Mouse (Mus musculus): ENCODE data around the gene Prpf6. TPM values are rescaled to one million over a fixed set of nuclear protein-coding genes. Genes with fewer than 3 reads are reported as not detected.
A peak's percentile ranks its signal among the peaks of the same experiment; 100 is the strongest.

The Prpf6 gene
- polyA plus RNA-seq, 1 experiment = 41.4 TPM

DNA sequence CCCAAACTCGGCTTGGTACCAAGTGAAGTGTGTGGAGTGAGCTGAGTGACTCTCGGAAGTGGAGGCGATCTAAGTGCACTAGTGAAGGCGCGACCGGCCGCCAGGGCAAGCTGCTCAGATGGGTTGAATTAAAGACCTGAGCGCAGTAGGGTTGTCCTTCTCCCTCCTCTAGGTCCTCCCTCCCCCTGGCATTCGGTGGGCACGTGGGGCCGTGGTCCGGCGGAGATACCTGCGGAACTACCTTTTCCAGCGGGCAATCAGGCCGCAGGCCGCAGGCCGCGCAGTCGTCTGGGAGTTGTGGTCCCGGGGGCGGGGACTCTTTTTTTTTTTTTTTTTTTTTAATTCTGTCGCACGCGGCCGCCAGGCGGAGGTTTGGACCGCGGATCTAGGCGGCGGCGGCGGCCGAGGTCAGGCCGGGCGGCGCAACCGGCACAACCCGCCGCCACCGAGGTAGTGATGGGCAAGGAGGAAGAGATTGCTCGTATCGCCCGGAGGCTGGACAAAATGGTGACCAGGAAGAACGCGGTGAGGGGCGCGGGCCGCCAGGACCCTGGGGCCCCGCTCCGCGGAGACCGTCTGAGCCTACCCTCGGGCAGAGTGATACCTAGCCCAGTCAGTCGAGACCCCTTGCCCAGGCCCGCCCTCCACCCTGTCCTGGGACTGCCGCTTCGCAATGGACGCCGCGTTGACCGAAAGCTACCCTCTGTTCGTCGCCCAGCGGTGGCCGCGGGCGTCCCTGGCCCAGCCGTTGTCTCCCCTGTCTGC is 88.5 kb downstream of the Prpf6 start, which contains the start of gene Tcea2:
Gene Tcea2 (plus strand): TSS at position 360 of the 765 bp plus-strand sequence.
- Histone ChIP-seq H3K4me3 (ENCODE audit: insufficient read depth, poor library complexity, severe bottlenecking) (peak within 1 kb of the TSS; percentile 31), H3ac (ENCODE audit: control insufficient read depth, insufficient read length, low read depth) (peak within 1 kb of the TSS; percentile 93), H3K27me3 (ENCODE audit: control insufficient read depth, insufficient read depth, insufficient read length) (no peaks in the 10 kb centered on the region), H3K79me3 (ENCODE audit: low read depth) (no peaks in the 10 kb centered on the region), H3K36me3 (ENCODE audit: control insufficient read depth, insufficient read depth) (no peaks in the 10 kb centered on the region), H3K79me2 (ENCODE audit: control insufficient read depth, insufficient read depth) (no peaks in the 10 kb centered on the region)
- TF ChIP-seq FOSL1 (IDR thresholded peaks at IDR 0.05; ENCODE audit: insufficient read depth, low read length, poor library complexity, severe bottlenecking) (no peak), CTCF (IDR thresholded peaks at IDR 0.05; ENCODE audit: control insufficient read depth, insufficient read depth, insufficient read length) (no peak), MYOD1 (IDR thresholded peaks at IDR 0.05; ENCODE audit: control insufficient read depth, insufficient read length, low read depth) (no peak), CEBPB (IDR thresholded peaks at IDR 0.05; ENCODE audit: low read depth) (no peak), USF1 (IDR thresholded peaks at IDR 0.05; ENCODE audit: low read depth) (peak; percentile 24), MAX (IDR thresholded peaks at IDR 0.05) (peak; percentile 51)

DNA sequence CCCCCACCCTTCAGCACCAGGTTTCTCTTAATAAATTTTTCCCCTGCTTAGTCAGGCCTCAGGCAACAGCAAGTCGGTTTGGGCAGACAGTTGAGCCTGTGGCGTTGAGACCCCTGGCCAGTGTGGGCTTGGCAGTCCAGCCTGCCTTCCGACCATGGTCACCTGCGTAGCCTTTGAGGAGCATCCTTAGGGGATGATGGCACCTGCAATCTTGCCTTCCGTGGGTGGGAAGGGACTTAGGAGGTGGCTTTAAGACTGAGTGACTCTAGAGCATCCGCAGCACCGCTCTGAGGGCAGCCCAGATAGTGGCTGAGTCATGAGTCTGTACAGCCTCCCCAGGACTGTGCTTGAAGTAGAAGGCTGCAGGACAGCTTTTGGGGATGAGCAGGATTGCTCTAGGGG is 89.0 kb downstream of the Prpf6 start:
- Histone ChIP-seq H3K27me3 (ENCODE audit: control insufficient read depth, insufficient read depth, insufficient read length) (no peaks in the 10 kb centered on the region), H3K79me3 (ENCODE audit: low read depth) (no peaks in the 10 kb centered on the region), H3K79me2 (ENCODE audit: control insufficient read depth, insufficient read depth) (no peaks in the 10 kb centered on the region), H3K4me3 (ENCODE audit: insufficient read depth, poor library complexity, severe bottlenecking) (peak overlapping the region; percentile 31), H3ac (ENCODE audit: control insufficient read depth, insufficient read length, low read depth) (peak overlapping the region; percentile 93), H3K36me3 (ENCODE audit: control insufficient read depth, insufficient read depth) (no peaks in the 10 kb centered on the region)
- TF ChIP-seq CEBPB (IDR thresholded peaks at IDR 0.05; ENCODE audit: low read depth) (no peak), USF1 (IDR thresholded peaks at IDR 0.05; ENCODE audit: low read depth) (no peak), FOSL1 (IDR thresholded peaks at IDR 0.05; ENCODE audit: insufficient read depth, low read length, poor library complexity, severe bottlenecking) (no peak), MYOD1 (IDR thresholded peaks at IDR 0.05; ENCODE audit: control insufficient read depth, insufficient read length, low read depth) (no peak), MAX (IDR thresholded peaks at IDR 0.05) (no peak), MYOG (IDR thresholded peaks at IDR 0.05; ENCODE audit: control insufficient read depth, extremely low read depth, insufficient read length) (no peak), CTCF (IDR thresholded peaks at IDR 0.05; ENCODE audit: control insufficient read depth, insufficient read depth, insufficient read length) (no peak)

DNA sequence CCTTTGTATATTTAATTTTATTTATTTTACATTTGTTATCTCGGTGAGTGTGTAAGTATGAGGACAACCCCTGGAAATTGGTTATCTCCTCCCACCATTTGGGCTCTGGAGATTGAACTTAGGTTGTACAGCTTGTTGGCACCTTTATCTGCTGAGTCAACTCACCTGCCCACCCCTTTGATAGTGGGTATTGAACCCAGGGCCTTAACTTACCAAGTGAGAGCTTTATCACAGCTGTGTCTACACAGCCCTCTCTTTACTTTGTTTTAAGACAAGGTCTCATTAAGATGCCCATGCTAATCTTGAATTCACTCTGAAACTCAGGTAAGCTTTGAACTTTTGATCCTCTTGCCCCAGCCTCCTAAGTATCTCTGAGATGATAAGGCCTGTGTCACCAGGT is 90.3 kb downstream of the Prpf6 start:
- Histone ChIP-seq H3K27me3 (ENCODE audit: control insufficient read depth, insufficient read depth, insufficient read length) (no peaks in the 10 kb centered on the region), H3K36me3 (ENCODE audit: control insufficient read depth, insufficient read depth) (no peaks in the 10 kb centered on the region), H3K79me2 (ENCODE audit: control insufficient read depth, insufficient read depth) (no peaks in the 10 kb centered on the region), H3K4me3 (ENCODE audit: insufficient read depth, poor library complexity, severe bottlenecking) (no peak overlapping the region), H3K79me3 (ENCODE audit: low read depth) (no peaks in the 10 kb centered on the region), H3ac (ENCODE audit: control insufficient read depth, insufficient read length, low read depth) (no peak overlapping the region)
- no peak for TF ChIP-seq MAX (IDR thresholded peaks at IDR 0.05)
- TF ChIP-seq FOSL1 (IDR thresholded peaks at IDR 0.05; ENCODE audit: insufficient read depth, low read length, poor library complexity, severe bottlenecking) = no peak
- TF ChIP-seq MYOD1 (IDR thresholded peaks at IDR 0.05; ENCODE audit: control insufficient read depth, insufficient read length, low read depth) = no peak
- TF ChIP-seq USF1 (IDR thresholded peaks at IDR 0.05; ENCODE audit: low read depth) = no peak
- TF ChIP-seq MYOG (IDR thresholded peaks at IDR 0.05; ENCODE audit: control insufficient read depth, extremely low read depth, insufficient read length) = no peak
- TF ChIP-seq CTCF (IDR thresholded peaks at IDR 0.05; ENCODE audit: control insufficient read depth, insufficient read depth, insufficient read length) = no peak
- no peak for TF ChIP-seq CEBPB (IDR thresholded peaks at IDR 0.05; ENCODE audit: low read depth)

DNA sequence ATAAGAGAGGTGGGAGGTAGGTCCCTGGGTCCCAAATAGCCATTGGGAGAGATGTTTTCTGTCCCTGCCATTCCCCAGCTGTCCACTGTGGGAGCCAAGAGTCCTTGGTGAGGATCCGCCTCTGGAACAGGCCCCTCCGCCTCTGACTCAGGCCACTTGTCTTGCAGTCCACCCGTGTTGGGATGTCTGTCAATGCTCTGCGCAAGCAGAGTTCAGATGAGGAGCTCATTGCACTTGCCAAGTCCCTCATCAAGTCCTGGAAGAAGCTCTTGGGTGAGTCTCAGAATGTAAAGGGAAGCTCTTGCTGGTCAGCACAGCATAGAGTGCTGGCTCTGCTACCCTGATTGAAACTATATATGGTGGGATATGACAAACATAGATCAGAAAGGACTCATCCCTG is 91.7 kb downstream of the Prpf6 start:
- Histone ChIP-seq H3K4me3 (ENCODE audit: insufficient read depth, poor library complexity, severe bottlenecking) (no peak overlapping the region), H3K27me3 (ENCODE audit: control insufficient read depth, insufficient read depth, insufficient read length) (no peaks in the 10 kb centered on the region), H3K79me3 (ENCODE audit: low read depth) (no peaks in the 10 kb centered on the region), H3K79me2 (ENCODE audit: control insufficient read depth, insufficient read depth) (no peaks in the 10 kb centered on the region), H3K36me3 (ENCODE audit: control insufficient read depth, insufficient read depth) (no peaks in the 10 kb centered on the region), H3ac (ENCODE audit: control insufficient read depth, insufficient read length, low read depth) (no peak overlapping the region)
- TF ChIP-seq FOSL1 (IDR thresholded peaks at IDR 0.05; ENCODE audit: insufficient read depth, low read length, poor library complexity, severe bottlenecking) = no peak
- no peak for TF ChIP-seq USF1 (IDR thresholded peaks at IDR 0.05; ENCODE audit: low read depth)
- no peak for TF ChIP-seq MAX (IDR thresholded peaks at IDR 0.05)
- TF ChIP-seq MYOG (IDR thresholded peaks at IDR 0.05; ENCODE audit: control insufficient read depth, extremely low read depth, insufficient read length) = no peak
- TF ChIP-seq CEBPB (IDR thresholded peaks at IDR 0.05; ENCODE audit: low read depth) = no peak
- no peak for TF ChIP-seq MYOD1 (IDR thresholded peaks at IDR 0.05; ENCODE audit: control insufficient read depth, insufficient read length, low read depth)
- TF ChIP-seq CTCF (IDR thresholded peaks at IDR 0.05; ENCODE audit: control insufficient read depth, insufficient read depth, insufficient read length) = no peak

DNA sequence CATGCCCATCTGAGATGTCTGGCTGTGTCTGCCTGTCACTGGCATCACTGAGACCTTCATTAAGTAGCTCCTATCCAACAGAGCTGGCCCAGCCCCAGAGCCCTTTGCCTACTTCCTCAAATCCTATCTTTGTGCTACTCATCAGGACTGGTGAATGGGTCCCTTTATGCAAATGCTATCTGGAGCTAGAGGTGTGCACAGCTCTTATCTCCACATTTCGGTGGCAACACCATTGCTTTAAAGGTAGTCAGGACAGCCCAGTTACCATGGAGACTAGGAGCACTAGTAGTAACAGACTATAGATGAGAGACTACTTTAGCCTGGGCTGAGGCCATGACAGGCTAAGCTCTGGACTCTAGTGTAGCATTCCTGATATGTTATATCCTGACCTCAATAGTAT is 93.0 kb downstream of the Prpf6 start:
- TF ChIP-seq MYOD1 (IDR thresholded peaks at IDR 0.05; ENCODE audit: control insufficient read depth, insufficient read length, low read depth) = no peak
- TF ChIP-seq MAX (IDR thresholded peaks at IDR 0.05) = no peak
- no peak for TF ChIP-seq CTCF (IDR thresholded peaks at IDR 0.05; ENCODE audit: control insufficient read depth, insufficient read depth, insufficient read length)
- no peak for TF ChIP-seq USF1 (IDR thresholded peaks at IDR 0.05; ENCODE audit: low read depth)
- TF ChIP-seq CEBPB (IDR thresholded peaks at IDR 0.05; ENCODE audit: low read depth) = no peak
- no peak for TF ChIP-seq MYOG (IDR thresholded peaks at IDR 0.05; ENCODE audit: control insufficient read depth, extremely low read depth, insufficient read length)
- no peak for TF ChIP-seq FOSL1 (IDR thresholded peaks at IDR 0.05; ENCODE audit: insufficient read depth, low read length, poor library complexity, severe bottlenecking)
- Histone ChIP-seq H3ac (ENCODE audit: control insufficient read depth, insufficient read length, low read depth) (no peak overlapping the region), H3K4me3 (ENCODE audit: insufficient read depth, poor library complexity, severe bottlenecking) (no peak overlapping the region), H3K27me3 (ENCODE audit: control insufficient read depth, insufficient read depth, insufficient read length) (no peaks in the 10 kb centered on the region), H3K79me3 (ENCODE audit: low read depth) (no peaks in the 10 kb centered on the region), H3K36me3 (ENCODE audit: control insufficient read depth, insufficient read depth) (no peaks in the 10 kb centered on the region), H3K79me2 (ENCODE audit: control insufficient read depth, insufficient read depth) (no peaks in the 10 kb centered on the region)
